Mouse (Mus musculus): ENCODE results near the gene Spryd7. TPM values are rescaled to one million over a fixed set of nuclear protein-coding genes. Genes with fewer than 3 reads are reported as not detected.

Spryd7 gene
- polyA plus RNA-seq (2012; rRNA removed; ENCODE audit: low replicate concordance): 9.3 and 14.4 TPM in 2 replicates

DNA sequence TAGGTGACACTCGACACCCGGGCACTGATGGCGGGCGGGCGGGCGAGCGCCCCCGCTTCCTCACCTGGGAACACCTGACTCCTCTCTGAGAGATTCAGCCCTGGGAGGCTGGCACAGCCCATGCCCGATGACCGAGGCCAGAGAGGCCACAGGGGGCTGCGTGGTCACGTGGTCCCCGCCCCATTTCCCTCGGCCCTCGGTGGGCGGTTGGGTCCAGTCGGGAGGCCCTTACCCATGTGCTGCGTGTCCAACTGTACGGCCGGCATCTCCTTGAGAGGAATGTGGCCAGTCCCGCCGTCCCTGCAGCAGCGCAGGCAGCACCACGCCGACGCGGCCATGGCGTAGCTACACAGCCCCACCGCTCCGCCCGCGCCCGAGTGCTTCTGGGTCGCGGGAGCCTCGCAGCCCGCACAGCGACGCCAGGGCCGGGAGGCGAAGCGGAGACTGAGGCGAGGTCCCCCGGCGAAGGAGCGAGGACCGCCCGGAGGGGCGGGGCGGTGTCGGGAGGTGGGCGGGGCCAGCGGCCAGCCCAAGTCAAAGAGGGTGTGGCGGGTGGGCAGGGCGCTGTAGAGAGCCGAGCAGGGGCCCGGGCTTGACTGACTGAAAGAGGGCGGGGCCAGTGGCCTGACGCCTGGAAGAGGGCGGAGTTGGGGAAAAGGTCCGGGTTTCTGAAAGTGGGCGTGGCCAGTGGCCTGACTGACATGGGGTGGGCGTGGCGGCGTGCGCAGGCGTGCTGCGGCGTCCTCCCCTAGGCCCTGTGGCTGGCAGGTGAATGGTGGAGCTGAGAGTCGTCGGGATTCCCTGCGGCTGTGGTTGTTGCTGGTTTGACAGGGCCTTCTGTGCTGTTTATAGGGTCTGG is at the start of gene Spryd7:
Gene Spryd7, minus strand, starts transcription at position 598 of the 859 bp plus-strand sequence.

DNA sequence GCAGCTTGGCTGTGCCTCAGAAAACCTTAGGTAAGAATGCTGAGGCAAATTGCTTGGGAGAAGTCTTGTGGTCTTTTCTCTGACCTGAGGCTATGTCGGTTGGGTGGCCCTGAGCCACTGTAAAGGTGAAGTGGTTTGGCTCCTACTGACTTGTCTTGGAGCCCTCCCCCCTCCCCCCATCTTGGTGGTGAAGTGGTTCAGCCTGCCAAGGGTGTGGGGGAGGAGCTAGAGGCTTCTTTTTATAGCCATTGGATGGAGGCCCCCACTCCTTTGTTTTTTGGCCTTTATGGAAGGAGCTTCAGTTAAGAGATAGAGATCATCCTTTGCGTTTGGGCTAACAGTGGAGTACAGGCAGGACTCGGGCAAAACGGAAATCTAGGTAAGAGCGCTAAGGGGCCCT is 41.3 kb upstream of the Spryd7 start, which contains the start of gene Trim13:
Gene Trim13, plus strand, starts transcription at position 280 of the 400 bp plus-strand sequence.

Other genes with a start within 250 kb of the Spryd7 start
- gene Arl11, start 247.1 kb downstream of the Spryd7 start, polyA plus RNA-seq (2012; rRNA removed; ENCODE audit: low replicate concordance): 2.3 and 3.6 TPM in 2 replicates
- 1.6 and 2.8 TPM in 2 replicates for gene Ebpl, start 196.4 kb downstream of the Spryd7 start, polyA plus RNA-seq (2012; rRNA removed; ENCODE audit: low replicate concordance)
- 4.9 and 20.5 TPM in 2 replicates for gene Kpna3, start 117.0 kb downstream of the Spryd7 start, polyA plus RNA-seq (2012; rRNA removed; ENCODE audit: low replicate concordance)
- 1.4 and 4.4 TPM in 2 replicates for gene Trim13, start 41.4 kb upstream of the Spryd7 start, polyA plus RNA-seq (2012; rRNA removed; ENCODE audit: low replicate concordance)
- 0.07 TPM in 1 of 2 replicates, not detected in the other for gene Kcnrg, start 50.6 kb upstream of the Spryd7 start, polyA plus RNA-seq (2012; rRNA removed; ENCODE audit: low replicate concordance)